Mouse (Mus musculus) induced T-regulatory cell, adult 2 months (primary cell): Measurements from ENCODE around the gene Syne4.

Experiments
- DNase-seq: peaks from one replicate; pipeline ENCODE4 v3.0.0-alpha.2; 2012; ENCODE audit warnings: low read depth

The Syne4 gene

DNA sequence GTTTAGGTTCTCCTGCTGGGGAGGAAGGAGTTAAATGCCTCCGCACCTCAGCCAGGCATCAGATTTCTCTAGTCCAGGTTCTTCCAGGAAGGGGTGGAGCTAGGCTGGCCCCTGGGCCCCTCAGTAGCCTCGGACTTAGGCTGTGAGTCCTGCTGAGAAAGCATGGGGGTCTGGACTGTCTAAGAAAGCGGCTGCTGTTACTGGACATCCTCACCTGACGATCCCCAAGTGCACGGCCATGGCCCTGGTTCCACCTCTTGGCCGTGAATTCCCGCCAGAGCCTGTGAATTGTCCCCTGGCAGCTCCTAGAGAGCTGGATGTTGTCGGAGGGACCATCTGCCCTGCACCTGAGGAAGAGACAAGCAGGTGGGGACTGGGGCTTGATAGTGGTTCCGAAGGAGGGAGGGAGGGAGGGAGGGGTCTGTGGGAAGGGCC lies at the start of gene Syne4:
TSS of gene Syne4 (plus strand) at position 87 of the 435 bp plus-strand sequence.
- no peak for DNase-seq

DNA sequence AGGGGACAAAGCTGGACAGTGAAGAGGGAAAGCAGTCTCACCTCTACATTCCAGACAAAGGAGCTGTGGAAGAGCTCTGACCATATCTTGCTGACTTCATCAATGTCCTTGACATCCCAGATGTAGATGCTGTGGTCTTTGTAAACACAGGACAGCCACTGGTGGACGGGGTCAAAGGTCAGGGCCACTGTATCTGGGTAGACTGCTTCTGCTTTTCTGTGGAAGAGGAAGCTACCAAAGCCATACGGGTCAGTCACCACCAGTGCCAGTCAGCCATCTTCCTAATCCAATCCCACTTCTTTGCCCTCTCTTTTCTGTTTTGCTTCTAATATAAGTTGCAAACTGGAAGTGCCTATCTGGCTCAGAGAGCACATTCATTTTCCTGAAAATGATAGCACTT lies 49.6 kb upstream of the Syne4 start:
- no peak for DNase-seq

DNA sequence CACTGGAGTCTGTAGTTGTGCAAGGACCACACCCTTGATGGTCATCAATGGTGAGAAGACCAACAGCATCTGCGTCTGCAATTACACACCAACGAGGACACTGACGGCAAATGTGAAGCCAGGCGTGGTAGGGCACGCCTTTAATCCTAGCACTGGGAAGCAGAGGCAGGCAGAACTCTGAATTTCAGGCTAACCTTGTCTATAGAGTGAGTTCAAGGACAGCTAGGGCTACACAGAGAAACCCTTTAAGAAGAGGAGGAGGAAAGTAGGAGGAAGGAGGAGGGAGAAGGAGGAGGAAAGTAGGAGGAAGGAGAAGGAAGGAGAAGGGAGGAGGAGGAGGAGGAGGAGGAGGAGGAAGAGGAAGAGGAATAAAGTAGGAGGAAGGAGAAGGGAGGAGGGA lies 49.1 kb upstream of the Syne4 start:
- no peak for DNase-seq

DNA sequence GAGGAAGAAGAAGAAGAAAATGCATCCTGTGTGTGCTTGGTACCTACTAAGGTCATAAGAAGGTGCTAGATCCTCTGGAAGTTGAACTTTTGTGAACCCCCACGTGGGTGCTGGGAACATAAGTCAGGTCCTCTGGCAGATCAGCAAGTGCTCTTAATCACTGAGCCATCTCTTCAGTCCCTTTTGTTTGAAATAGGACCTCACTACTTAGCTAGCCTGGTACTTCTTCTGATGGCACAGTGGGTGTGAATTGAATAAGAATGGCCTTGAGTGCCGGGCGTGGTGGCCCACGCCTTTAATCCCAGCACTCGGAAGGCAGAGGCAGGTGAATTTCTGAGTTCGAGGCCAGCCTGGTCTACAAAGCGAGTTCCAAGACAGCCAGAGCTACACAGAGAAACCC lies 48.7 kb upstream of the Syne4 start:
- no peak for DNase-seq

DNA sequence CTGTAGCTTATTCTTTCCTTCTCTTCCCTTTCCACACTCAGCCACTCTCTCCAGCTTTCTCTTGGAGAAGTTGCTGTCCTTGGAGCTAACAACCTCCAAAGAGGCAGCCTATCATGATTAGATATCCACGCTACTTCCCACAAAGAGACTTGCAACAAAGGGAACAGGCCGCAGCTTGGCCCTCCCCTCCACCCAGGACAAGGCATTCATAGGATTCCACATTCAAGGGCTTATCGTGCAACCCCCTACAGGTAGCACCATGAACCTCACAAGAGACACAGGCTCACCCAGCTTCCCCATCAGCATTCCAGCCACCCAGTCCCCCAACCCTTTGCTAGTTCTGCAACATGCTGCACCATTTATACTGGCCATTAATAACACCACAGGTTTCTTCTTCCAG lies 47.8 kb upstream of the Syne4 start:
- DNase-seq: no peak

DNA sequence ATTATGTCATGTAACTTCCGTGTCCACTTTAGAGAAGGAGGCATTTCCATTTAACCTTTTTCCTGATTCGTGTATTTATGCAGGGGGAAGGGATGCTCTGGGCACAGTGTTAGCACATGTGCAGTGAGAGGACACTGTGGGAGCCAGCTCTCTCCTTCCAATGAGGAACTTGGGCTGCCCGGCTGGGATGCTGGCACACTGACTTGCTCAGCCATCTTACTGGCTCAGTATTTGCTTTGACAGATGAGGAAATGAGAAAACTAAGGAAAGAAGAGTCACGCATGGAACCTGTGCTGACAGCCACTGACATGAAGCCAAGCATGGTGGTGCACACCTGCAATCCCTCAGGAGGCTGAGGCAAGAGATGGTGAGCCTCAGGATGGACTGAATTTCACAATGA lies 45.0 kb upstream of the Syne4 start:
- no peak for DNase-seq

DNA sequence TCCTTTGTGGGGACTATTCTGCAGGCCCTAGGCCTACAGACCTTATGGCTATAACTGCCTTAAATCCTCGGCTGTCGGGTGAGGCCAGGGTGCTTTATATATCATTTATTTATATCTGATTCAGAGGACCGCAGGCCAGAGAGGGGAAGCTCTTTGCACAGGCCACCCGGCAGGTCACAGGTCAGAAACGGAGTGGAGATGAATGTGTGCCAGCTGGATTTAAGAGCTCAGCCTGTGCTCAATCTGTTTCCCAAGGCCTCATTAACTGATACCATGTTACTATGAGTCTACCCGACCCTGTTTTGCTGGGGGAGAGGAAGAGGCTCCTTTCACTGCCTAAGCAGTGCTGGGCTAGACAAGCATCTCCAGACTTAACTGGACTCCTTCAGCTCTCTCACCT lies 40.2 kb upstream of the Syne4 start:
- no peak for DNase-seq

DNA sequence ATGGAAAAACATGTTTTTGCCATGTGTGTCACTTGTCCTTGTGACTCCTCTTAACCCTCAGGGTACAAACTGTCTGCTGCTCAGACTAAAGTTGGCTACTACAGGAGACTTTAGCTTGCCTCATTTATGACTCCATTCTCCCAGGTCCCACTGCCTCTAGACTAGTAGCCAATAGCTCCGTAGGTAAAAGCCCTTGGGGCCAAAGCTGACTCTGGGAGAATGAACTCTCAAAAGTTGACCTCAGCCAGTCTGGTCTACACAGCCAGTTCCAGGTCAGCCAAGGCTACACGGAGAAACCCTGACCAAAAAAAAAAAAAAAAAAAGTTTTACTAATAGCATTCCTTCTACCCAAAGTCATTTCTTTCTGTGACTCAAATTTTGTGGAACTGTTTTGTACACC lies 35.7 kb upstream of the Syne4 start:
- no peak for DNase-seq

DNA sequence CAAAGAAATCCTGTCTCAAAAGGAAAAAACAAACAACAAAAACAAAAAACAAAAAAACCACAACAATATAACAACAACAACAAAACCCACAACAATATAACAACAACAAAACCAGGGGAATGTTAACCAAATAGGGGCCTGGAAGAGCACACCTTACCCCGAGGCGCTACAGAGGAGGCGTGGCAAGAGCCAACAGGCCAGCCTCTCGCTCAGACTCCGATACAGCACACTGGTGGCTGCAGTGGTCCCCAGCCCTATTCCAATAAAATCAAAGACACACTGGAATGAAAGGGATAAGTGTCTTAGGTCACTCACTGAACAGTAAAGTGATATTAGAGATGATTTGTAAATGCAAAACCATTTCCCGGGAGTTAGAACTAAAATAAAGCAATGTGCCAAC lies 35.1 kb upstream of the Syne4 start:
- DNase-seq: no peak

DNA sequence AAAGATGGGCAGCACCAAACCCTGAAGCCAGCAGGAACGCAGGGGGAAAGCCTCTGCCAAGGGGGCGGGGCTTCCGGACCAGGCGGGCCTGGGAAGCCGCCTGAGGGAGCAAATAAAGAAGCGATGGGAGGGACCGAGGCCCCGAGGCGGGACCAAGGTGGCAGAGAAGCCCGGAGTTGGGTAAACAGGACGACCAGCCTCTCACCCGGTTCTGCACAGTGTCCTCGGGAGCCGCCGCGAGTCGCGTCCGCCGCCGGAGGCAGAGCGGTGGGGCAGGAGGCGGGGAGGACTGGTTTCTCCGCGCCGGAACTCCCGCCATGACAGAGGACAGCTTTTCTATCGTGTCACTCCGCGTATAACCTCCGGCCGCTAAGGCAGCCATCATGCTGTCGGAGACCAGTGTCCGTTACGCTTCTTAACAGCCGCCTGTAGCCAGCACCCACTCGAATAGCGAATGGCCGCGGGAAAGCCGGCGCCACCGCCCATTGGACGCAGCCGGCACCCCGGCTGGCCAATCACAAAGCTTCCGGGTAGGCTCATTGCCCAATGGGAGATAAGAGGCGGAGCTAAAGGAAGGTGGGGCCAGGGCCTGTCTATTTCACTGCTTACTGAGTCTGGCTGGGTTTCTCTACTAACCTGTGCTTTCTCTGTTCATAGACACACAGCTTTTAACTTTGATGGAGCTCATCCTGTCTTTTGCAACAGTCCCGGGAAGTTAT lies 34.5 kb upstream of the Syne4 start, which contains the start of the genes Thap8 and Wdr62:
TSS of gene Thap8 (plus strand) at position 144 of the 719 bp plus-strand sequence.
TSS of gene Wdr62 (minus strand) at position 469 of the 719 bp plus-strand sequence.
- peak; percentile 97 for DNase-seq

DNA sequence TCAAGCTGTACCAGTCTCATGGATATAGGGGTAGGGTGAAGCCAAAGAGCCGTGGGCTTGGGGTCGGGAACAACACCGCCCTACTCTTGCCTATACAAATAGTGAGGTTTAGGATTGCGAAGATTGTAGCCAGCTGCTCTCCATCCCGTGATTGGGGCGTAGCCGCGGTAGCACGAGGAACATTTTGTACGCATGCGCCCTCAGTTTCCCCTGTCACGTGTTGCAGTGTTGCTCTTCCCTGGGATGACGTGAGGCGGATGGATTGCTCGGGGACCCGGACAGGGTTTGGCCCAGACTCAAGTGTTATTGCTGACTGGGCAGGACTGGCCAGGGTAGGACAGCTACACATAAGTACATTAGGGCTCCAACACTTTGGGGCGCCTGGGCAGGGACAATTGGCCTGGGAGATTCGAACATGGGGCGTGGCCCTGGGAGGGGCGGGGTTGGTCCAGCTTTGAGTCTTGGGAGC lies 33.9 kb upstream of the Syne4 start:
- DNase-seq: peak; percentile 95

DNA sequence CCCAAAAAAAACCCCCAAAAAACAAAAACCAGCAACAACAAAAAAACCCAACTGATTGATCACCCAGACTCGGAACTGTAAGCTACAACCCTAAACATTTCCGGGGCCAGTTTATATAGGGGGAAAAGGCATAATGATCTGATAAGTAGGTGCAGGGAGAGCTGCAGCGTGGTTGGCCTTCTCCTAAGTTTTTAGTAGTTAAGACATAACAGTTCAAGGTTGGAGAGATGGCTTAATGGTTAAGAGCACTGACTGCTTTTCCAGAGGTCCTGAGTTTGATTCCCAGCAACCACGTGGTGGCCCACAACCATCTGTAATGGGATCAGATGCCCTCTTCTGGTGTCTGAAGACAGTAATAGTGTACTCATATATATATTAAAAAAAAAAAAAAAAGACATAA lies 33.1 kb upstream of the Syne4 start:
- DNase-seq: no peak

DNA sequence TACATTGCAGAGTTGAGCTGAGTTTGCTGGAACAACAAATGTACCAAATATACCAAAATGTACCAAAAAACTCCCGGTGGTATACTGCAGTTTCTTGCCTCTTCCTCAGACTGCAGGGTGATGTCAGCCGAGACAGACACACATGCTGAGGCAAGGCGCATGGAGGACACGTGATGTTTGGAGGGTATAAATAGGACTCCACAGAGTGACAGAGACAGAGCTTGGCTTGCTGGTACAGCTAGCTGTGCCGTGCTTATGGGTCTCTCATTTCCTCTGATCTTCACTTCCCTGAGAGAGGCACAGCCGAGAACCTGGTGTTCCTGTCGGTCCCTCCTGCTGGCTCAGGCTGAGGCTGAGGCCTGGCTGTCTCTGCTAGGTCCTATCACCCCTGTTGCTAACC lies 31.9 kb upstream of the Syne4 start:
- no peak for DNase-seq

DNA sequence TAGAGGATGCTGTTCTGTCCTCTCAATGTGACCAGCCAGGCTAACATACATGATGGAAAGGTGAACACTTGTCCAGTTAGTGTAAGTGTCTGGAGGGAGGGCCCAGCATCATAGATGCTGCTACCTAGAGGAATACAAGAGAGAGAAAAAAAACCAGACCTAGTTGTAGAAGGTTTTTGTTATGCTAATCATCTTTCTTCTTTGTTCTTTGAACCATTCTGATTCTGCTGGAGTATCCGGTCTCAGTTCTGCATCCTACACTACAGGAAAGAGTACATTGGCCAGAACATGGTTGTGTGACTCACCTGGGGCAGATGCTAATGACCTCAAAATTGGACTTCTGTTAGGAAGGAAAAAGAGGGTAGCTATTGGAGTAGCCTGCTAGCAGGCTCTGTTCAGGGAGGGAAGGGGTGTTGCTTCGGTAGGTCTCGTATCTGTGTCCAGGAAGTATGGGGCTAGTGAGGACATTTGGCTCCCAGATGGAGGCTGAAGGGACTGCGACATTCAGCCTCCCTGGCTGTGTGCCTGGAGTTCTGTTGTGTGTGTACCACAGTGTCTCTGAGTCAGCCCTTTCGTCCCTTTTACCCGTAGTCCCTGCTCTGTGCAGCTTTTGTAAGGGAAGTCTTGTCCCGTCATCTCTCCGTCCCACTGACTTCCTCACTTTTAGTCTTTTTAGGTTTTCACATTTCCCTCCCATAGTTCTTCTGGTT lies 27.8 kb upstream of the Syne4 start:
- no peak for DNase-seq

DNA sequence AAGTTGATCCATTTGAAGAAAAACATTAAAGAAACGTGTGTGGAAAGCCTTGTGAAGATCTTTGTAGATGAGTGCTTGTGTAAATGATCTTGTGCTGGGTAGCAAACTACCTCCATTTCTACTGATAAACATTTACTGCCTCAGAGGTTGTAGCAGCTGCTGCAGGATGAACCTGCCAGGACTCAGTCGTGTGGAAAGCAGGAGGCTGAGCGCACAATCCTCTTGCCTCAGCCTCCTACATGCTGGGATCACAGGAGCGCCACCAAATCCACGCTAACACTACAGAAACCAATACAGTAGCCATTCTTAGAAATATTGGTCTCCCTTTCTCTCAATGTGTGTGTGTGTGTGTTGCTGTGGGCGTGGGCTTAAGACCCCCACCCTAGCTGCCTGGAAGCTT lies 26.6 kb upstream of the Syne4 start:
- no peak for DNase-seq

DNA sequence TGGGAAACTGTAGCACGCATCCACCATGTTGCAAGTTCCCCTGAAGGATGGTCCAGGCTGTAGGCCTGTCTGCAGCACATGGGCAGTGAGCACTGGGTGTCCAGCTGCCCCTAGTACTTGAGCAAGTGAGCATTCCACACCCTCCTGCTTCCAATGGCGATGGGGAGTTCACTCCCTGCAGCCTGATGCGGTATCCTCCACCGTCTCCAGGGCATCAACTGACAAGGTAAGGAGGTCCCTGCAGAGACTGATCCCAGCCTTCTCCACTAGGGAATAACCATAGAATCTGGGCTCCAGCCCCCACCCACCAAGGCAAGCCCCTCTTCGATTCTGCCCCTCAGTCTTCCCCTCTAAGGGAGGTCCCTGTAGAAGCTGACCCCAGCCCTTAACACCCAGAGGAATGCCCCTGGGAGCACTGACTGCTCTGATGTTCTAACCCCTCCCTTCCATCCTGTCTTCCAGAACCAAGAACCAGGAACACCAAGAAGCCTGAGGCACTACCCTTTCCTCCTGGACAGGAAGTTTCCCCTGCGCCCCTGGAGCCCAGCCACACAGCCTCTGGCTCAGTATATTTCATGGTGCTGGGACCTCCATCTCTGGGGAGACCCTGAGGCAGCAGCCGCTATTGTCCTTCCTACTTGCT lies 25.4 kb upstream of the Syne4 start:
- no peak for DNase-seq

DNA sequence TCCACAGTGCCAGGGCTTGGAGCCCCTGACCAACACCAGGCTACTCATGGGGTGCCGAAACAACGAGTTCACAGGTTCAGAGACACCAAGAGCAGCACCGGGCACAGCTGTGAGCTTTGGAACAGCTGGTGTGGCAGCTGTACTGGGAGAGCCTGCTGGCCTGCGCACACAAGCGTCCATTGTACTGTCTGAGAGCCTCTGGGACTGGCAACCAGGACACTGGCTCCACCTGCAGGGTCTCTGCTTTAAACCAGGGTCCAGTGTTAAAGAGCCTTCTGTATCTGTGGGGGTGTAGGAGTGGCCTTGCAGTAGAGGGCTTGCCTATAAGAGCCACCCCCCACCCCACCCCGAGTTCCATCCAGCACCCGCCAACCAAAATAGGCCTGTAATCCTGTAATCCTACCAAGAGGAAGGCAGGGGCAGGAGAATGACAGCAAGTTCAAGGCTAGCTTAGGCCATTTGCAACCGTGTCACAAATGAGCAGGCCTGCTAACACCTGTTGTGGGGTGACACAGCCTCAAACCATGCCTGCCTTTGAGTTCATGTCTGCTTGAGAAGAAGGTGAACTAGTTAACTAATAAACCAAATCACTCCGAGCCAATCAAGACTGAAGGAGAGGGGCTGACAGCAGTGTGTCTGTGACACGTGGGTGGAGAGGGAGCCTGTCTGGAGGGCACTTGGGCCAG lies 24.8 kb upstream of the Syne4 start:
- no peak for DNase-seq

DNA sequence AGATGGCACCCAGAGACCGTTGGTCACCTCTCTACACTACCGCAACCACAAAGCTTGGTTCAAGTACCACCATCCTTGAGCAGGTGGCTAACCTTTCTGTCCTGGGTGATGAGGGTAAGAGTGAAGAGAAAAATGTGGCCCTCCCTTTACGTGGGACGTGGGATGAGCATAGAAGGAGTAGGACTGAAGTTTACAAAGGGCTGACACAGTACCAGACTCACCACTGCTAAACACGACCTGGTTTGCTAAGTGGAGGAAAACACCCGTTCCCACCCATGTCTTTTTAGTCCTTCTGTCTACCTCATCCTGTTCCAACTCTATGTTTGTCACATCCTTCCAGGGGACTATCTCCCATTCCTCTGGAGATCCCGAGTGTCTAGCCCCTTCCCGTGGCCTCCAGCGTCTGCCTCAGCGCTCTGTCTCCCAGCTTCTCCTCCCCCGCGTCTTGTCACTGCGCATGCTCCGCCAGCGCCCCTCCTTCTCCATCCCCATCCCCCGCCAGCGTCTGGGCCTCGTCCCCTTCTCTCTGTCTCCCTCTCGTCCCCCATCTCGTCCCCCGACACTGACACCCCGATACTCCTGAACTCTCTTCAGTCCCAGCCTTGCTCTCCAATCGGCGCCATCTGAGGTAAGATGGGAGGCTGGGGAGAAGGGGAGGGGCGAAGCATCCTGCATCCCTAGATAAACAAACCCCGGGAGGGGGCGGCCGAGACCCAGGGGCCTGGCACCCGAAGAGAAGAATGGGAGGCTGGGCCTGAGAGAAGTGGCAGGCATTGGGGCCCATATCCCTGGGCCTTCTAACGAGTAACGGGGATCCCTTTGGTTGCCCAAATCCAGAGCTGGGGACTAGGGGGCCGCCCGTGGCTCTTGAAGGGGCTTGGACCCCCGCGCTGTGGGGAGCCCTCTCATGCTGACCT lies 23.1 kb upstream of the Syne4 start, which contains the start of gene Clip3:
TSS of gene Clip3 (plus strand) at position 514 of the 917 bp plus-strand sequence.
- DNase-seq: peak; percentile 49

DNA sequence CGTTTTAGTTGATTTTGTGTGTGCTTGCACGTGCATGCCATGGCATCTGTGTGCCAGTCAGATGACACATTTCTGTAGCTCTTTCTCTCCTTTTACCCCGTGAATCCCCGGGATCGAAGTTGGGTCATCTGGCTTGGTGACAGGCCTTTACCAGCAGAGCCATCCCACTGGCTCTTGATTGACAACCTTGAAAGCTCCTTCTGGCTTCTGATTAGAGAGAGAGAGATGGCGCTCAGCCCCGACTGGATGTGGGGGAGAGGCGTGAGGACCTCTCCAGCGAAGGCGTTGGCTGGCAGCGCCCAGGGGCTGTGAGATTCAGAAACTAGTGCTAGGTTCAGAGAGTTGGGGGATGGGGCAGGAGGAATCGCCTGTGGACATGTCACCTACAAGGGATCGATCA lies 20.8 kb upstream of the Syne4 start:
- DNase-seq: no peak

DNA sequence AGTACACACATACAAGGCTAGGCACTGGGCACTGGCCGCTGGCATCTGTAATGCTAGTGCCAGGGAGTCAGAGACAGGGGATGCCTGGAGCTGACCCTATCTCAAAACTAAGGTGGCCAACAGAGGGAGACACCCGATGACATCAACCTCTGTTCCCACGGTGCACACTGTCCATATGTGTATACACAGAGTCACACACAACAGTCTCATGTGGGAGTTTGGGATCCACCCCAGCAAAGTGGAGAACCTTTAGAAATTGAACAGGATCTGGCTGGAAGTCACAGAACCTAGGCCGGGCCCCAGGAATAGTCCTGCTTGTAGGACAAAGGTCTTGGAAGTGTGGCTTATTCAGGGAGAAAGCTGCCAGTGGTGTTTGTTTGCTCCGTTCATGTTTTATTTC lies 20.3 kb upstream of the Syne4 start:
- no peak for DNase-seq

DNA sequence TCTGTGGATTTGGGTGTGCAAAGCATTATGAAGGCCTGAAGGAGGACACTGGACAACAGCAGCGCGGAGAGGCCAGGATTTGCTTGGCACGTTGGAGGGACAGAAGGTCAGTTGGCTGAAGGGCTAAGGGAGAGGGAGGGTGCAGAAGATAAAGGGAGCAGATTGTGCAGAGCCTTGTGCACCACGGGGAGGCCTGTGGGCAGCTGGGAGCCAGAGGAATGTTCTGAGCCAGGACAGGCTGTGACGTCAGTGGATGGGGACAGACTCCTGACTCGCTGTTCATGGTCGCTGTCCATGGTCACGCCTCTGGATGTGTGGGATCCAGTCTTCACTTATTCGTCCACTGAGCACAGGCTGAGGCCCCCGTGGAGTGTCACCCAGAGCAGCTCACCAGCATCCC lies 19.5 kb upstream of the Syne4 start:
- no peak for DNase-seq
